Mouse (Mus musculus): Measurements from ENCODE around the gene Igf2. TPM values are rescaled to one million over a fixed set of nuclear protein-coding genes. Genes with fewer than 3 reads are reported as not detected.

The Igf2 gene
- polyA plus RNA-seq, 1 experiment, result 25.4 TPM

DNA sequence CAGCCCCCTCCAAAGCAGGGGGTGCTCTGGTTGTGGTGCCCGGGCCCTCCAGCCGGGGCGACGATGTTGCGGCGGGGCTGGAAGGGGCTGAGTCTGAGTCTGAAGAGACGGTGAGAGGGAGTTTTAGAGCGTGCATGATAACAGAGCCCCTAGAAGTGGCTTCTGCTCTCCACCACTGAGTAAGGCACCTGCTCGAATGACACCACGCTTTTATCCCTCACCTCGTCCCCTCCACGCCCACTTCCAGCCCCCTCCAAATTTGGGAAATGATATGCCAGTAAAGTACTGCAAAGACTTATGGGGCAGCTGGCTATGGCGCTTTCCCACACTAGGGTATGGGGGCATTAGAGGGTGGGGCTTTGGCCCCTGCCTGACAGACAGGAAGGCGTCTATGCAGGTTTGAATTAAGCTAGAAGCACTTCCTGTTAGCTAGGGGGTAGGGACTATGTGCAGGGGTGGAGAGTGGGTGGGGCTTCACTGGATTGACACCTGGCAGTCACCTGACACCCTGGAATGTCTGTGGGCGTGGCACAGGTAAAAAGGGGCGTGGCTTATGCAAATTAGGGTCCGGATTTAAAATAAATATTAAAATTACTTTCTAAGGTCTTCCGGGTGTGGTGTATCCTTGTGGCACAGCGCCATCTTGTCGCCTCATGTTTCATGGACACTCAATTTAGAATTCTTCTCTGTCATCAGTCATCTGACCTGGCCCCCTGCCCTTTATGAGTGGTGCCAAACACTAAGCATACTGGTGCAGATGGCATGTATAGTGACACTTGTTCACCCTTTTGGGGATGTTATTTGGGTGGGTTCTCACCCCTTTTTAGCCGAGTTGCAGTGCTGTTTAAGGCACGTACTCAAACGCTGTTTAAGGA lies 3.4 kb upstream of the Igf2 start, which contains the start of gene Gm49394:
Gm49394 (minus strand) TSS at position 192 of the 875 bp plus-strand sequence.
- H3K4me3 ChIP-seq (replicated peaks; ENCODE audit: extremely low read depth, low read depth, low read length), result no peak within 1 kb of the TSS
- TF ChIP-seq POLR2A (IDR thresholded peaks at IDR 0.05; ENCODE audit: borderline replicate concordance, extremely low read depth, low read depth, low read length), result no peak
- no peak for TF ChIP-seq CTCF (IDR thresholded peaks at IDR 0.05; ENCODE audit: insufficient read depth, low read length)
- no peak for DNase-seq
- no peaks in the 10 kb centered on the region for H3K4me1 ChIP-seq (ENCODE audit: control insufficient read depth, insufficient read depth, low read length)
- WGBS, result 84% methylated on average over 23 of the region's 23 CpGs

DNA sequence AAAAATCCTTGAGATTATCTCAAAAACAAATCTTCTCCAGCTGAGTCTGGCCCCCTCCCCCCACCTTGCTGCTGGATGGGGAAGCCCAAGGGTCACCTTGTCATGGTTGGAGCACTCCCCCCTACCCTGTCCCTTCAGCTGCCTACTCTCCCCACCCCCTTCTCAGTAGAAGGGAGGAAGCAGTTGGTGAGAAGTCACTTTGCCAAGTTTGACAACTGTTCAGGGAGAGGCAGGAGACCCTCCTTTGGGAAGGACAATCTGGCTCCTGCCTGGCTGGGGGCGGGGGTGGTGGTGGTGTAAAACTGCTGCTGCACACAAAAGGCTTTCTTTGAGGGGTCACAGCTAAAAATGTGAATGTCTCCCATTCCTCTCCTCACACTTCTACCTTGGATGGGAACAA lies 1.7 kb upstream of the Igf2 start:
- H3K4me3 ChIP-seq (replicated peaks; ENCODE audit: extremely low read depth, low read depth, low read length), result no peak overlapping the region
- no peak for DNase-seq
- WGBS, result 100% methylated on average over 1 of the region's 1 CpGs
- H3K4me1 ChIP-seq (ENCODE audit: control insufficient read depth, insufficient read depth, low read length), result no peaks in the 10 kb centered on the region
- TF ChIP-seq CTCF (IDR thresholded peaks at IDR 0.05; ENCODE audit: insufficient read depth, low read length) (no peak), POLR2A (IDR thresholded peaks at IDR 0.05; ENCODE audit: borderline replicate concordance, extremely low read depth, low read depth, low read length) (no peak)

DNA sequence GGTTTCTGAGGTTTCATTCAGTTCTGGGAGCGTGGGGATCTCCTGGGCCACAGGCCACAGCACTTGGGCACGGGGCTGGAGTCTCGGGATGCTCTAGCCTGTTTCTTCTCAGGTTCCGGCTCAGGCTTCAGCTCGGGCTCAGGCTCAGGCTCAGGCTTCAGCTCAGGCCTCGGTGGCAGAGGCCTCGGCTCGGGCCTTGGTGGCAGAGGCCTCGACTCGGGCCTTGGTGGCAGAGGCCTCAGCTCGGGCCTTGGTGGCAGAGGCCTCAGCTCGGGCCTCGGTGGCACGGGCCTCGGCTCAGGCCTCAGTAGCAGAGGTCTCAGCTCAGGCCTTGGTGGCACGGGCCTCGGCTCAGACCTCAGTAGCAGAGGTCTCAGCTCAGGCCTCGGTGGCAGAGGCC lies 905 bp upstream of the Igf2 start:
- 96% methylated on average over 18 of the region's 18 CpGs for WGBS
- no peak for DNase-seq
- Histone ChIP-seq H3K4me3 (replicated peaks; ENCODE audit: extremely low read depth, low read depth, low read length) (no peak overlapping the region), H3K4me1 (ENCODE audit: control insufficient read depth, insufficient read depth, low read length) (no peaks in the 10 kb centered on the region)
- TF ChIP-seq POLR2A (IDR thresholded peaks at IDR 0.05; ENCODE audit: borderline replicate concordance, extremely low read depth, low read depth, low read length) (no peak), CTCF (IDR thresholded peaks at IDR 0.05; ENCODE audit: insufficient read depth, low read length) (no peak)

DNA sequence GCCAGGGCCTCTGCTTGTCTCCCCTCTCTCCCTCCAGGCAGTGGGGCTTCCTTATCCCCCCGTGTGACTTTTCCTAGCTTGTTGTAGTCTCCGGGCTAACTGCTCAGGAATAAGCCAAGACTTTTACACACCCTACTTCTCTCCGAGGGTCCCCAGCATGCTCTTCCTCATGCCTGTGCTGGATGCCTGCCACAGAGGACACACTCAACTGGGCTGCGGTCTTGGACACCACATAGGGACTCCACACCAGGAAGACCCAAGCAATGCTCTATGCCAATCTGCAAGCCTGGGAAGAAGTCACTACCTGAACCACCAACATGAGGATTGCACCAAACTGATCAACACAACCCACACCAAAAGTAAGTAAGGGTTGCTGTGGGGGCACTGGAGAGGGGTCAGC lies 507 bp downstream of the Igf2 start:
- TF ChIP-seq CTCF (IDR thresholded peaks at IDR 0.05; ENCODE audit: insufficient read depth, low read length), result no peak
- no peak for TF ChIP-seq POLR2A (IDR thresholded peaks at IDR 0.05; ENCODE audit: borderline replicate concordance, extremely low read depth, low read depth, low read length)
- no peaks in the 10 kb centered on the region for H3K4me1 ChIP-seq (ENCODE audit: control insufficient read depth, insufficient read depth, low read length)
- DNase-seq, result no peak
- 92% methylated on average over 4 of the region's 4 CpGs for WGBS
- no peak overlapping the region for H3K4me3 ChIP-seq (replicated peaks; ENCODE audit: extremely low read depth, low read depth, low read length)

DNA sequence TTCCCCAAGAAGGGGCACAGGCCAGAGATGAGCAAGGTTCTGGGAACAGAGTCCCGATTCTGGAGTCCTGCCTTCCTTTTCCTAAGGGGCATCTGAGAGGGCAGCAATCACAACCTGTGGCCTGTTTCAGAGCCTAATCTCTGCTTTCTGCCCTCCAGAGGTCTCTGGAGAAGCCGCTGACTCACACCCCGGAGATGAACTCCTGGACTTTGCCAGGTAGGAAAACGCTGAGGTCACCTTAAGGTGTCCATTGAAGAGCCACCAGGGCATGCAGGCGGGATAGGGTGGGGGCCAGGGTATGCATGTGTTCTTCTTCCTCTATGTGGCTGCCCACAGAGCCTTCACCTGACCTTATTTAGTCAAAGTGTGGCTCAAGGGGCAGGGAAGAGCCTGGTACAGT lies 1.3 kb downstream of the Igf2 start:
- H3K4me1 ChIP-seq (ENCODE audit: control insufficient read depth, insufficient read depth, low read length), result no peaks in the 10 kb centered on the region
- no peak for DNase-seq
- TF ChIP-seq POLR2A (IDR thresholded peaks at IDR 0.05; ENCODE audit: borderline replicate concordance, extremely low read depth, low read depth, low read length) (no peak), CTCF (IDR thresholded peaks at IDR 0.05; ENCODE audit: insufficient read depth, low read length) (no peak)
- no peak overlapping the region for H3K4me3 ChIP-seq (replicated peaks; ENCODE audit: extremely low read depth, low read depth, low read length)
- WGBS, result 74% methylated on average over 5 of the region's 5 CpGs

DNA sequence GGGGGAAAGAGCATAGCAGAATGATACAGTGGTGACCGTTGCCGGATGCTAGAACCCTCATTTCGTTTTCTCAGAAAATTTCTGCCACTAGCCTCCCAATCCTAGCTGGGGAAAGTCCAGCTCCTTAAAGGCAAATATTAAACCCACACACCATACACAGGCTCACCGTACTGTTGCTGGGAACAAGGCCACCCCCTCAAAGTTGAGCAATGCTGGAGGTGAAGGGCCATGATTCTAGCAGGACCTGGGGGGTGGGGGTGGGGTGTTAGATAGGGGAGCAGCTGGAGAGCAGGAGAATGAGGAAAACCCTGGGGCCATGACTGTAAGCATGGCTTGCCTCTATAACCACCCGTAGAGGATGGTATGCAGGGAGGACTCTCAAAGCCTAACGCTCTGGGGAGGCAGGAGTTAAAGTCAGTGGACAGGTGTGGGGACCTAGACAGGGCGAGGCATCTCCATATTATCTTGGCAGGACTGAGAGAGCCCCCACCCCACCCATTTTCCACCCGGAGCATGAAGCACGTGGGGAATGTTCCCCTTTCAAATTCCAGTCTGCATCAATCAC lies 2.1 kb downstream of the Igf2 start:
- Histone ChIP-seq H3K4me3 (replicated peaks; ENCODE audit: extremely low read depth, low read depth, low read length) (no peak overlapping the region), H3K4me1 (ENCODE audit: control insufficient read depth, insufficient read depth, low read length) (no peaks in the 10 kb centered on the region; the same call in 1 of the 2 replicates)
- DNase-seq, result no peak
- TF ChIP-seq POLR2A (IDR thresholded peaks at IDR 0.05; ENCODE audit: borderline replicate concordance, extremely low read depth, low read depth, low read length) (no peak), CTCF (IDR thresholded peaks at IDR 0.05; ENCODE audit: insufficient read depth, low read length) (no peak)
- 19% methylated on average over 9 of the region's 9 CpGs for WGBS

DNA sequence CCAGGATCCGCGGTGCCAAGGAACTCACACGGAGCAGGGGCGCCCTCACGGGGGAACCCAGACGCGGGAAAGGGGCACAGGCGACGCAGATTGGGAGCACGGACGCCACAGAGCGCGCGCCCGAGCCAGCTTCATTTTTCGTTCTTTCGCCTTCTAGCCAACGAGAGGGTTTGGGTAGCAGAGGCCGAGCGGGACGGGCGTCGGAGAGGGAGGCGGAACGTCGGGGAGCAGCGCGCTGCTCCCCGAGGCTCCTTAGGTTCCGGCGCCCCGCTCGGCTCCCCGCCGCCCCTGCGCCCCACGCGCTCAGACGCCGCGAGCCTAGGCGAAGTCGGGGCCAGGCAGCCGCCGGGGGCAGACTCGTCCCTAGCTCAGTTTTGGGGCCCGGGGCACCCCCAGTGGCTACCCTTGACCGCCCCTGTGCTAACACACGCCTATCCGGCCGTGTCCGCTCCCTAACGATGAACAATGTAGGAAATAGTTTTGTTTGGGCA lies 2.6 kb downstream of the Igf2 start:
- DNase-seq, result no peak
- no peaks in the 10 kb centered on the region; the same call in 1 of the 2 replicates for H3K4me1 ChIP-seq (ENCODE audit: control insufficient read depth, insufficient read depth, low read length)
- no peak for TF ChIP-seq POLR2A (IDR thresholded peaks at IDR 0.05; ENCODE audit: borderline replicate concordance, extremely low read depth, low read depth, low read length)
- TF ChIP-seq CTCF (IDR thresholded peaks at IDR 0.05; ENCODE audit: insufficient read depth, low read length), result no peak
- WGBS, result 2% methylated on average over 53 of the region's 53 CpGs
- no peak overlapping the region for H3K4me3 ChIP-seq (replicated peaks; ENCODE audit: extremely low read depth, low read depth, low read length)

DNA sequence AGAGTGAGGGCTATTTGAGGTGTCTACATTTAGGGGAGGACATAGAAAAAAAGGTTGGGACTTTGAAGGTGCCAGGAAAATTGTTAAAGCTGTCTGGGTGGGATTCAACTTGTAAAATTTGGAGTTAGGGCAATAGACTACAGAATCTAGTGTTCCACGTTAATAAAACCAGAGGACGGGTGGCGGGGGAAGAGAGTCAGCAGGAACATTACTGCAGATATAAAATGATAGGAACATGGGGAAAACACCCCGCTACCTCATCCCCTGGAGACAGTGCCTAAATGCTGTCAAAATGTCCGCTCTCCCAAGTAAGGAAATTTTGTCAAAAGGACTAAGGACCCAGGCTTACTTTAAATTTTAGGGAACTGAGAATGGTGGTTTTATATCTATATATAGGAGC lies 3.5 kb downstream of the Igf2 start:
- TF ChIP-seq POLR2A (IDR thresholded peaks at IDR 0.05; ENCODE audit: borderline replicate concordance, extremely low read depth, low read depth, low read length), result no peak
- no peak for TF ChIP-seq CTCF (IDR thresholded peaks at IDR 0.05; ENCODE audit: insufficient read depth, low read length)
- DNase-seq, result no peak
- no peaks in the 10 kb centered on the region; the same call in none of the 2 replicates for H3K4me1 ChIP-seq (ENCODE audit: control insufficient read depth, insufficient read depth, low read length)
- WGBS, result 47% methylated on average over 5 of the region's 5 CpGs
- no peak overlapping the region for H3K4me3 ChIP-seq (replicated peaks; ENCODE audit: extremely low read depth, low read depth, low read length)

DNA sequence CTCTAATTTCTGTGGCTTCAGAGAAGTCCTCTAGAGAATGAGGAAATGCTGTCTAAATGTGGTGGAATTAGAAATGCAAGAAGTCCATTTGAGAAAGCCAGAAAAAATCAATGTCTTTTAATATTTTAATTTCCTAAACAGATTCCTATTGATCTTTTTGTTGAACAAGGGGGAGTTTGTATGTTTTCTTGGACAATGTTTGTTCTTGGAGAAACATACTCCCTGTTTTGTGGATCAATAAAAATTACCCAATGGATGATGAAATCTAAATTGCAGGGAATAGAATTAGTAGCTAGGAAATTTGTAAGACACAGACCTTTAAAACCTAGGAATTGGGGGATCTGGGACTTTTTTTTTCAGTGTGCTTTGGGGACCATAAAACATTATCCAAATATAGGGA lies 4.8 kb downstream of the Igf2 start:
- Histone ChIP-seq H3K4me3 (replicated peaks; ENCODE audit: extremely low read depth, low read depth, low read length) (no peak overlapping the region), H3K4me1 (ENCODE audit: control insufficient read depth, insufficient read depth, low read length) (no peaks in the 10 kb centered on the region; the same call in none of the 2 replicates)
- TF ChIP-seq CTCF (IDR thresholded peaks at IDR 0.05; ENCODE audit: insufficient read depth, low read length), result no peak
- TF ChIP-seq POLR2A (IDR thresholded peaks at IDR 0.05; ENCODE audit: borderline replicate concordance, extremely low read depth, low read depth, low read length), result no peak
- no peak for DNase-seq

Data from lung, adult 2 months (tissue).